In genomic region chr15:87169136-87169535, GRCm38 (mm10) we compare ENCODE assay signal across 25 mouse cellular contexts.
"Had no signal": no experiment of that assay in that cellular context is flagged by ENCODE, and none has a peak within 500 bp of the region (broad histone marks: within the 10 kb centered on the region; RNA-seq: fewer than 3 reads in every experiment).

No protein-coding gene starts in this region.

- H3K9me3 ChIP-seq: heart, embryonic 13.5 days; heart, embryonic 15.5 days; hindbrain, embryonic 10.5 days; hindbrain, embryonic 12.5 days; intestine, embryonic 15.5 days; limb, embryonic 13.5 days; limb, embryonic 15.5 days; liver, embryonic 12.5 days had no signal

- H3K4me1 ChIP-seq: heart, embryonic 13.5 days; heart, embryonic 15.5 days; hindbrain, embryonic 10.5 days; hindbrain, embryonic 12.5 days; intestine, embryonic 15.5 days; limb, embryonic 13.5 days; limb, embryonic 15.5 days; liver, embryonic 12.5 days had no signal

- ATAC-seq: hindbrain, embryonic 16.5 days; inflammation-experienced regulatory T-cells, adult 6 months; intestine, embryonic 15.5 days; intestine, postnatal 0 days; liver, embryonic 12.5 days had no signal

- H3K27ac ChIP-seq: heart, adult 2 months; heart, embryonic 13.5 days; heart, embryonic 15.5 days; hindbrain, embryonic 10.5 days; hindbrain, embryonic 12.5 days; hindbrain, embryonic 14.5 days; intestine, embryonic 15.5 days; layer of hippocampus, adult 2 months; limb, embryonic 13.5 days; limb, embryonic 15.5 days; liver, embryonic 12.5 days; liver, embryonic 14.5 days had no signal

- DNase-seq: gastrocnemius, postnatal 14 days; heart, adult 2 months; heart, postnatal 14 days; heart, postnatal 36 days; kidney, adult 18-20 months; kidney, adult 8-10 months; kidney, postnatal 10 days; kidney, postnatal 25 days; kidney, postnatal 4 days; left cerebral cortex, postnatal 4 days had no signal

- H3K4me3 ChIP-seq: heart, adult 2 months; heart, embryonic 13.5 days; heart, embryonic 15.5 days; hindbrain, embryonic 10.5 days; hindbrain, embryonic 12.5 days; intestine, embryonic 15.5 days; layer of hippocampus, adult 2 months; limb, embryonic 13.5 days; limb, embryonic 15.5 days; liver, embryonic 12.5 days had no signal

- H3K4me2 ChIP-seq: heart, embryonic 11.5 days; heart, embryonic 13.5 days; heart, embryonic 15.5 days; hindbrain, embryonic 12.5 days; hindbrain, embryonic 14.5 days; intestine, embryonic 15.5 days; limb, embryonic 13.5 days; limb, embryonic 15.5 days; liver, embryonic 12.5 days had no signal

- H3K27me3 ChIP-seq: heart, embryonic 13.5 days; heart, embryonic 15.5 days; hindbrain, embryonic 12.5 days; intestine, embryonic 15.5 days; limb, embryonic 13.5 days; limb, embryonic 15.5 days; liver, embryonic 12.5 days had no signal

- H3K9ac ChIP-seq: heart, embryonic 13.5 days; heart, embryonic 15.5 days; hindbrain, embryonic 12.5 days; hindbrain, embryonic 14.5 days; intestine, embryonic 15.5 days; limb, embryonic 13.5 days; limb, embryonic 15.5 days; liver, embryonic 12.5 days; liver, embryonic 14.5 days had no signal

- H3K36me3 ChIP-seq: heart, embryonic 13.5 days; heart, embryonic 15.5 days; hindbrain, embryonic 10.5 days; hindbrain, embryonic 12.5 days; intestine, embryonic 15.5 days; limb, embryonic 13.5 days; limb, embryonic 15.5 days; liver, embryonic 12.5 days had no signal
